Mouse (Mus musculus) hindbrain, embryonic 16.5 days (tissue): ENCODE data around the gene Bpgm. TPM values are rescaled to one million over a fixed set of nuclear protein-coding genes. Genes with fewer than 3 reads are reported as not detected.

Experiments
- ATAC-seq: fragments of 200-750 bp; cut with Nextera tagmentation; 2 replicates; pipeline ENCODE4 v1.8.0; 2017; ENCODE audit warnings: moderate TSS enrichment, moderate library complexity
- H3K27ac ChIP-seq: fragments of 300-500 bp; sonication (generic); 2 replicates; pipeline ENCODE4 v1.5.1; 2014; ENCODE audit warnings: low read depth, mild to moderate bottlenecking, control low read depth, low read length, moderate library complexity
- H3K27me3 ChIP-seq: fragments of 300-500 bp; sonication (generic); replicated peaks from 2 replicates; pipeline ENCODE4 v1.6.1; 2014; ENCODE audit warnings: low read length; ENCODE audit not compliant: control insufficient read depth, insufficient read depth
- H3K36me3 ChIP-seq: fragments of 300-500 bp; sonication (generic); 2 replicates; pipeline ENCODE4 v1.6.1; 2014; ENCODE audit warnings: mild to moderate bottlenecking, low read length, moderate library complexity, mixed read lengths; ENCODE audit not compliant: control insufficient read depth, insufficient read depth
- H3K4me1 ChIP-seq: fragments of 300-500 bp; sonication (generic); 2 replicates; pipeline ENCODE4 v1.6.1; 2014; ENCODE audit warnings: low read depth, low read length; ENCODE audit not compliant: control insufficient read depth, insufficient read depth
- H3K4me2 ChIP-seq: fragments of 300-500 bp; sonication (generic); 2 replicates; pipeline ENCODE4 v1.6.1; 2014; ENCODE audit warnings: mild to moderate bottlenecking, low read length, control low read depth, moderate library complexity
- H3K4me3 ChIP-seq: fragments of 300-500 bp; sonication (generic); 2 replicates; pipeline ENCODE4 v1.5.1; 2014; ENCODE audit warnings: mild to moderate bottlenecking, low read length, control low read depth, moderate library complexity
- H3K9ac ChIP-seq: fragments of 300-500 bp; sonication (generic); 2 replicates; pipeline ENCODE4 v1.6.1; 2014; ENCODE audit warnings: low read depth, mild to moderate bottlenecking, control low read depth, low read length, moderate library complexity
- H3K9me3 ChIP-seq: fragments of 300-500 bp; sonication (generic); 2 replicates; pipeline ENCODE4 v1.6.1; 2014; ENCODE audit warnings: mild to moderate bottlenecking, low read length, moderate library complexity; ENCODE audit not compliant: control insufficient read depth
- WGBS: fragments of 180-500 bp; shearing (Covaris S2); extraction: QIAGEN DNeasy Blood & Tissue Kit; methylation state at CpG from one replicate; pipeline ENCODE4 v1.1.7; 2014; 5-methylcytosine and 5-hydroxymethylcytosine counted together
- polyA plus RNA-seq: library from polyadenylated mRNA; unstranded; fragments of >200 nt; fragmentation: Nextera tagmentation; extraction: Ambion mirVana; gene quantifications from 2 replicates; pipeline ENCODE4 v1.2.1, GENCODE M21; 2015

The Bpgm gene
- polyA plus RNA-seq, 1 experiment from 2014 or later = 93.4 TPM

DNA sequence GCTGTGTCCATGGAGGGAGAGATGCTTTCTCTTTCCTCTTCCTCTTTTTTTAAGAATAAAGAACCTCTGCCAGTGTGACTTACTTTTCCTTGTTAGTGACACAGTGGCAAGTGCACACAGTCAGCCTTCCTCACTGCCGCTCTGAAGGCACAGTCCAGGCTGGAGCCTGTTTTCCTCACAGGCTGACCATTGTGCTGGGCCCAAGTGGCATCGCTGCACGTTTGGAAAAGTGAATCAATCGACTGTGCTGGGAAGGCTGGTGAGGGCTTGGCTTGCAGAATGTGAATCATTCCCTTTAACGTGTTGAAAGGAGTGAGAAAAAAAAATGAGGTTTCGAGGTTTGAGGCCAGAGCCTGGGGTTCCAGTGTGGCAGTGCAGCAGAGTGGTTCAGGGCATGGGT lies 5.3 kb downstream of the Bpgm start:
- H3K4me1 ChIP-seq = peaks cover 26% of the 10 kb centered on the region
- no peak overlapping the region for H3K4me3 ChIP-seq
- no peaks in the 10 kb centered on the region for H3K27me3 ChIP-seq
- H3K4me2 ChIP-seq = no peak overlapping the region
- H3K9me3 ChIP-seq = no peaks in the 10 kb centered on the region
- H3K27ac ChIP-seq = no peak overlapping the region
- no peak overlapping the region for H3K9ac ChIP-seq
- no peaks in the 10 kb centered on the region for H3K36me3 ChIP-seq
- 77% methylated on average over 6 of the region's 6 CpGs for WGBS
- ATAC-seq = 0 out of 2 replicates have a peak, but pooled peaks have one; percentile 44

GRCm38 (mm10) chr6:34482842-34483241 lies 6.8 kb downstream of the Bpgm start:
- Histone ChIP-seq H3K4me3 (no peak overlapping the region), H3K9ac (no peak overlapping the region), H3K27ac (no peak overlapping the region), H3K4me2 (no peak overlapping the region), H3K9me3 (no peaks in the 10 kb centered on the region), H3K4me1 (peaks cover 19% of the 10 kb centered on the region), H3K36me3 (peaks cover 1% of the 10 kb centered on the region; the same call in 1 of the 2 replicates), H3K27me3 (no peaks in the 10 kb centered on the region)
- ATAC-seq = no peak
- 80% methylated on average over 4 of the region's 4 CpGs for WGBS

GRCm38 (mm10) chr6:34483390-34483789 lies 7.4 kb downstream of the Bpgm start:
- H3K9ac ChIP-seq = no peak overlapping the region
- WGBS = 93% methylated on average over 5 of the region's 5 CpGs
- no peak for ATAC-seq

DNA sequence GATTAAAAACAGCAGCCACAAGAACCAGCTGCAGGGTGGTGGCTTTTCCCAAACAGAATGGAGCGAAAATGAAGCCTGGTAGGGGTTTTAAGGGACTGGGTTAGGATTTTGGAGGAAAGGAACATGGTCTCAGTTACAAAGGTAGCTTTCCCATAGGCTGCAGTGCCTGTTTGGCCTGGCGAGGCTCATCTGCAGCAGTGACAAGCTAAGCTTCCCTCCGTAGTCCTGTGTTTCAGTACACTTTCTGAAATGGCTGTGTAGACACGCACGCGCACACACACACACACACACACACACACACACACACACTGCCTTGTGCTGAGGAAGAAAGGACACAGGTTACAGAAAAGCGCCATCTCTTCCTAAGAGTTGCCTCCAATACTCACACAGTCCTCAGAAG lies 7.8 kb downstream of the Bpgm start:
- H3K4me2 ChIP-seq = no peak overlapping the region
- H3K9me3 ChIP-seq = no peaks in the 10 kb centered on the region
- 94% methylated on average over 7 of the region's 7 CpGs for WGBS
- H3K4me3 ChIP-seq = no peak overlapping the region
- ATAC-seq = no peak
- H3K9ac ChIP-seq = no peak overlapping the region
- H3K27ac ChIP-seq = no peak overlapping the region
- H3K36me3 ChIP-seq = peaks cover 6% of the 10 kb centered on the region; the same call in 1 of the 2 replicates
- H3K27me3 ChIP-seq = no peaks in the 10 kb centered on the region
- H3K4me1 ChIP-seq = peaks cover 9% of the 10 kb centered on the region

More at GRCm38 (mm10) chr6:34483390-34483789, 7.4 kb downstream of the Bpgm start:
- H3K4me2 ChIP-seq = no peak overlapping the region
- H3K36me3 ChIP-seq = peaks cover 5% of the 10 kb centered on the region; the same call in 1 of the 2 replicates
- no peaks in the 10 kb centered on the region for H3K9me3 ChIP-seq
- no peaks in the 10 kb centered on the region for H3K27me3 ChIP-seq
- H3K4me1 ChIP-seq = peaks cover 13% of the 10 kb centered on the region
- H3K27ac ChIP-seq = no peak overlapping the region
- H3K4me3 ChIP-seq = no peak overlapping the region

DNA sequence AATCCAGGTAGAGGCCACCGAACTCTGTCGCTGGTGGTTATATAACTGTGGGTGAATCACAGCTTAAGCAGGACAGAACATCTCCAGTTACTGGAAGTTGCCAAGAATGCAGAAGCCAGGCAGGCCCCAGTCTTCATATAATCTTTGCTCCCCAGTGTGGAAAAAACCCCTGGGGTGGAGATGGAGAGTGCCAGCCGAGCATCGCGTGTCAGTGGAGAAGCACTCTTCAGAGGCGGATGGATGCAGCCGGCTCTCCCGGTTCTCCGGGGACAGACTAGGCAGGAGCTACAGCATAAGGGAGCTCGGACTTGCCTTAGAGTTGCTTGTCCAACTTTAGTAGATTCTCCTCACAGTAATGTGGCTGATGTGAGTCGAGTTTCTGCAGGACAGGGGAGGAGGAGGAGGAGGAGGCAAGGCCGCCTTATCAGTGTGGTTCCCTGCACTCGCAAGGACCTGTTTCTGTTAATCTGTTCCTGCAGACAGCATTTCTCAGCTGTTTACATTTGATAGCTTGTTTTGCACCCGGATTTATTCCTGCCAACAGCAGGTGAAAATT lies 10.1 kb downstream of the Bpgm start:
- H3K4me1 ChIP-seq = no peaks in the 10 kb centered on the region
- H3K27me3 ChIP-seq = no peaks in the 10 kb centered on the region
- WGBS = 78% methylated on average over 14 of the region's 14 CpGs

GRCm38 (mm10) chr6:34493327-34494095 lies 17.5 kb downstream of the Bpgm start:
- 76% methylated on average over 21 of the region's 21 CpGs for WGBS
- Histone ChIP-seq H3K36me3 (no peaks in the 10 kb centered on the region), H3K9ac (no peak overlapping the region; the same call in 1 of the 2 replicates), H3K4me3 (no peak overlapping the region), H3K27ac (no peak overlapping the region), H3K4me1 (peaks cover 3% of the 10 kb centered on the region; the same call in 1 of the 2 replicates), H3K27me3 (no peaks in the 10 kb centered on the region), H3K4me2 (no peak overlapping the region), H3K9me3 (no peaks in the 10 kb centered on the region)
- peak; percentile 45; the same call in 1 of the 2 replicates for ATAC-seq

More for the DNA sequence above, 10.1 kb downstream of the Bpgm start:
- H3K27ac ChIP-seq = no peak overlapping the region
- H3K4me2 ChIP-seq = no peak overlapping the region
- peaks cover 6% of the 10 kb centered on the region; the same call in 1 of the 2 replicates for H3K36me3 ChIP-seq
- ATAC-seq = no peak
- no peaks in the 10 kb centered on the region for H3K9me3 ChIP-seq
- no peak overlapping the region for H3K9ac ChIP-seq
- H3K4me3 ChIP-seq = no peak overlapping the region

DNA sequence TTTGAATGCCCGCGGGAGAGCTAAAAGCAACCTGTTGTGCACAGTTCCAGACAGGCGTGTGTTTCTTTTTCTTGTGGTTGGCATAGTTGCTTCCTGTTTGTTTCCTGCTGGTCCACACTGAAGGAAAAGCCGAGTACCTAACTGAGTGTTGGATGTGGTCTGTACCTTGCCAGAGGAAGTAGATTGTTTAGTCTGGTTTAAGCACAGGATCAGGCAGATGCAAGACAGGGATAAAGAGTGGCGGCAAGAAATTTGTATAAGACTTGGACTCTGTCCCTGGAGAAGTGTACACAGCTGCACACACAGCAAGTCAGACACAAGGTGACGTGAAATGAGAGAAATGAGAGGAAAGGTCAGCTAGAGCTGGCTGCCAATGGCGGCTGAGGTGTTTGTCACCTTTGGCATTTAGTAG lies 19.1 kb downstream of the Bpgm start:
- no peak overlapping the region for H3K4me2 ChIP-seq
- no peak overlapping the region for H3K27ac ChIP-seq
- no peak overlapping the region for H3K9ac ChIP-seq
- WGBS = 61% methylated on average over 7 of the region's 7 CpGs
- peaks cover 3% of the 10 kb centered on the region; the same call in 1 of the 2 replicates for H3K4me1 ChIP-seq
- H3K36me3 ChIP-seq = no peaks in the 10 kb centered on the region
- H3K27me3 ChIP-seq = no peaks in the 10 kb centered on the region
- no peaks in the 10 kb centered on the region for H3K9me3 ChIP-seq
- no peak overlapping the region for H3K4me3 ChIP-seq
- ATAC-seq = no peak

DNA sequence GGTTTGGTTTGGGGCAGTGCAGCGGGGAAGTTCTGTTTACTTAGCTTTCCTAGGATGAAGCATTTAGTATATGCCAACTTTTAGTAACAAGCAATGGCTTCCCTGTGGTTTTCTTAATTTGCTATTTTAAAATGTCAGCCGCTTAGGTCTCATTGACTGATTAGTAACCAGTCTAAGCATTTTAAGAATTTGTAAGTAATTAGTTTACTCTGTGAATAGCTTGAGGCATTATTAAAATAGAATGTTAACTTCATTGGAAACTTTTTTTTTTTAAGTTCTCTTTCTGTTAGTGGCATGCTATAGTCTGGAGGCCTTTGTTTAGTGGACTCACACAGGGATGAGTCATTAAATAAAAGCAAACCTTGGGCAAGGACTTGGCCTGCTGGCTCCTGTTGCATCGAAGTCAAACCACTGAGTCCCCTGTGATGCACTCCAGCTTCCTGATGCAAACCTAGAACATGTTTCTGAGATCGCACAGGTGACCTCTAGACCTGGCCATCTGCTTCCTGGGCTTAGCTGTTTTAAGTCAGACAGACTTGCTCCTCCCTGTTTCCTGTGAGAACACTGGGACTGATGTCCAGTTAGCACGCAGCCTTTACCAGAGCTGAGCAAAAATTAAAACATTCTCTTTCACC lies 22.1 kb downstream of the Bpgm start:
- Histone ChIP-seq H3K9me3 (no peaks in the 10 kb centered on the region), H3K4me1 (peaks cover 5% of the 10 kb centered on the region), H3K27me3 (no peaks in the 10 kb centered on the region), H3K36me3 (no peaks in the 10 kb centered on the region), H3K4me2 (no peak overlapping the region), H3K27ac (no peak overlapping the region), H3K9ac (no peak overlapping the region), H3K4me3 (no peak overlapping the region)
- no peak for ATAC-seq
- WGBS = 65% methylated on average over 5 of the region's 5 CpGs

DNA sequence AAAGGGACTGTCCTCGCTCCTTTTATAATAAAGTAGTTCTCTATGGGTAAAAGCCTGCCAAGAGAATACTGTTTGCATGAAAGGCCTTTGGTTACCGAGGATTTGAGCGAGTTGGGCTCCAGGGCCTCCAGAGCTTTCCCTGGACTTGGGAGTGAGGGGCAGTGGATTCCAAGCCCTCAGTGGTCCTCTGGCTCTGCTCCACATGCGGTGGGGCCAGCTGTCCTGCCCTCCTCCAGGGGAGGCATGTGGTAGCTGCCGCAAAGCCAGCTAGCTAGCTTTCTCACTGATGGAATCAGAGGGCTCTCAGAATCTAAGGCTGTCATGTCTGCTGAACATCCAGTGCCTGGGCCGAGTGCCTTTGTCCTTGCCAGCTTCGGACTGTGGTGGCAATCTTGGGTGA lies 26.3 kb downstream of the Bpgm start:
- Histone ChIP-seq H3K4me3 (no peak overlapping the region), H3K27ac (peak overlapping the region; percentile 41; the same call in 1 of the 2 replicates), H3K4me1 (peaks cover 2% of the 10 kb centered on the region; the same call in 1 of the 2 replicates), H3K4me2 (no peak overlapping the region), H3K27me3 (no peaks in the 10 kb centered on the region), H3K9me3 (no peaks in the 10 kb centered on the region), H3K9ac (no peak overlapping the region), H3K36me3 (no peaks in the 10 kb centered on the region)
- 70% methylated on average over 7 of the region's 7 CpGs for WGBS
- peak; percentile 37; the same call in 1 of the 2 replicates for ATAC-seq
